Mouse (Mus musculus): ENCODE data around the gene Pnma1. TPM values are rescaled to one million over a fixed set of nuclear protein-coding genes. Genes with fewer than 3 reads are reported as not detected.

Gene Pnma1
- polyA plus RNA-seq, 1 experiment from 2014 or later = 1.2 TPM

DNA sequence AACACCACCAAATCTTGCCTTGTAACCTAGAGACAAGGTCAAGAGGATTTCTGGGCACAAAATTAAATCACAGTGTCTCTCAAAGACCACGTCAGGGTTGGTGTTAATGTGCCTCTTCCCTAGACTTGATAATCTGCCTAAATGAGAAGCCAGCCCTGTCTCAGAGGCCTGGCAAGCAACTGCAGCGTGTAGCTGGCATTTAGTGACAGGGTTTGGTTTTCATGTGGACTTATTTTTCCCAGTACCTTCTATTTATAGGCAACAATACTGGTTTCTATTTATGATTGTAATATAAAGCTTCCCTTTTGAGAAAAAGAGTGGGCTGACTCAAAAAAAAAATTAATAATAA is 7.2 kb upstream of the Pnma1 start:
- H3K27me3 ChIP-seq = no peaks in the 10 kb centered on the region
- no peak for ATAC-seq
- TF ChIP-seq CTCF (IDR thresholded peaks at IDR 0.05) = no peak
- no peak for DNase-seq (ENCODE audit: low read depth, low spot score)
- ChIA-PET CTCF (no interaction called here), POLR2A (interaction anchor here (0.7 kb wide), 1 partner anchor 570 kb away, joined by 5 read pairs; no protein-coding TSS in a partner anchor)
- in situ Hi-C loops (cut with MboI; ENCODE audit: low pct_unique_long_range_greater_than_20kb) = no loop called here

DNA sequence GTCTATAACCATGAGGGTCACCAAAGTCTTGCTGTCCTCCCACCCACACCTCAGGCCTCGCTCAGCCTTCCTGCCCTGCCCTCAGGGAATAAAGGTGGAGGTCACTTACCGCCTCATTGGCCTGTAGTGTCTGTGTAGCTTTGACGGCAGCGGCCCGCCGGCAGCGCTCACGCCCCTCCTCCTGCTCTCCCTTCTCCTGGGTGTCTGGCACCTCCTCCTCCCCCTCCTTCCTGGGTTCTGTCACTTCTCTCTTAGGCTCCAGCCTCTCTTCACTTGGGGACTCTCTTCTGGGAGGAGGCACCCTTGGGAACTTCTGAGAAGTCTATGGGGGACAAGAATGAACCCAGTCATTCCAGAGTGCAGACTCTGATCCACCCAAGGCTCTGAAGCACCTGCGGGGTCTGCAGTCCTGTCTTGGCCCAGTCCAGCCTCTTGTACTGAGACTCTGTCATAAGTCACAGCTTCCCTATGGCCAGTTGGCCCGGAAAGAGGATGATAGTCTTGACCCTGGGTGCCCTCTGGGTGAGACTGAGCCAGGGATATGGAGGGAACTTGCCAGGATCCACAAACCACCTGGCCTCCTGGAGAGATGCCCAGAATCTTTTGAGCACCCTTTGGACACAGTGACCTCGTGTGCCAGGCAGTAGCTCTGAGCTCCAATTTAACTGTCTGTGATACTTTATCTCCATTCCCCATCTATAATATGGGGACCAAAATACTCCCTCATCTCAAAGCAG is 6.7 kb upstream of the Pnma1 start:
- POLR2A ChIA-PET = interaction anchor here (0.7 kb wide), 1 partner anchor 571 kb away, joined by 5 read pairs; no protein-coding TSS in a partner anchor
- TF ChIP-seq CTCF (IDR thresholded peaks at IDR 0.05) = no peak
- ATAC-seq = no peak
- H3K27me3 ChIP-seq = no peaks in the 10 kb centered on the region
- DNase-seq (ENCODE audit: low read depth, low spot score) = no peak
- in situ Hi-C loops (cut with MboI; ENCODE audit: low pct_unique_long_range_greater_than_20kb) = no loop called here
- CTCF ChIA-PET = no interaction called here

DNA sequence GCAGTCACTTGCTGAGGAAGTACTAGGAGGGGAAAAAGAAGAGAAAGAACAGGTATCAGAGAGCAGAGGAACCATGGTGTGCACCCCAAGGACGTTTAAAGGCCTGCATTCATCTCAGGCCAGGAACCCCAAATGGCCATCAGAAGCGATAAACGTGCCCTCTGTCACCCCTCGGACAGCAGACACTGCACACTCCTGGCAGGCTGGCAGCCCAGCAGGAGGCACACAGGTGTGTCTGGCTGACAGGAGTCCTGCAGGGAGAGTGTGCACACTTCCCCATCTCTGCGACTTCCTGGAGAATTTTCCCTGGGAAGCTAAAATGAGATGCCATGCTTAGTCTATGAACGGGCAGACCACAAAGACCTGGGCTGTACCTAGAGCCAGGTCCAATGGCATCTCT is 5.1 kb upstream of the Pnma1 start:
- no peak for TF ChIP-seq CTCF (IDR thresholded peaks at IDR 0.05)
- CTCF ChIA-PET = no interaction called here
- DNase-seq (ENCODE audit: low read depth, low spot score) (no peak), ATAC-seq (no peak)
- no peaks in the 10 kb centered on the region for H3K27me3 ChIP-seq
- in situ Hi-C loops (cut with MboI; ENCODE audit: low pct_unique_long_range_greater_than_20kb) = no loop called here
- POLR2A ChIA-PET = no interaction called here

DNA sequence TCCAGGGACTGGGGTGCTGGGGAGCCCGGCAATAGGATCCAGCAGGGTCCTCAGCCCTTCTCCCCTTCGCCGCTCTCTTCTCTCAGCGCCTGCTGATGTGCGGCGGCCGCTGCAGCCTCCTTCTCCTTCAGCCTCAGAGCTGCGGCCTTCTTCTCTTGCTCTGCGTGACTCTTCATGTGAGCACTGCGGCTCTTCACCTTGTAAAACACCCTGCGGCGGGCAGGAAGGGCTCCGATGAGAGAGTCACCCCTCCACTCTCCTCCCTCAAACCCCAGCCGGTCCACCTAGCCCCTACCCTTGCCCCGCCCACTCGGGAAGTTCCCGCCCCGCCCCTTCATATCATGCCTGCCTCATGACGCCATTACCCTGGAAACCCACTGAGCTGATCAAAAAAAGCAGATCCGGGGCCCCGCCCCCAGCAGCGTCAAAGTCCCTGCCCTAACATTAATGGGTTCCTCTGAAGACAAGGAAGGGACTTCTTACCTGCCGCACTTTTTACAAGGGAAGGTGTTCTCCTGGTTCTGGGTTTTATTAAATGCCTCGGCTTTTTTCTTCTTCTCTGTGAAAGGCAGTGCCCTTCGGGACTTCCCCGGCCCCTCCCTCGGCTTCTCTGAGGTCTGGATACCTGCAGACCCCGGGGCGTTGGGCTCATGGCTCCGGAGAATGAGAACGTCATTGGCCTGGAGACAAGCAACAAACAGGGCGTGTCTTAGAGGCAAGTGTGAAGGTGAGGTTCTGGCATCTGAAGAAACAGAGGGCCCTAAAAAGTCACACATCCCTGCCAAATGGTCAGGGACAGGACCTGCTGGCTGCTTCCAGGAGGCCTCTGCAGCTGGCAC is 4.3 kb upstream of the Pnma1 start:
- no peak for TF ChIP-seq CTCF (IDR thresholded peaks at IDR 0.05)
- ATAC-seq (no peak), DNase-seq (ENCODE audit: low read depth, low spot score) (no peak)
- ChIA-PET CTCF (no interaction called here), POLR2A (no interaction called here)
- in situ Hi-C loops (cut with MboI; ENCODE audit: low pct_unique_long_range_greater_than_20kb) = no loop called here
- H3K27me3 ChIP-seq = no peaks in the 10 kb centered on the region

DNA sequence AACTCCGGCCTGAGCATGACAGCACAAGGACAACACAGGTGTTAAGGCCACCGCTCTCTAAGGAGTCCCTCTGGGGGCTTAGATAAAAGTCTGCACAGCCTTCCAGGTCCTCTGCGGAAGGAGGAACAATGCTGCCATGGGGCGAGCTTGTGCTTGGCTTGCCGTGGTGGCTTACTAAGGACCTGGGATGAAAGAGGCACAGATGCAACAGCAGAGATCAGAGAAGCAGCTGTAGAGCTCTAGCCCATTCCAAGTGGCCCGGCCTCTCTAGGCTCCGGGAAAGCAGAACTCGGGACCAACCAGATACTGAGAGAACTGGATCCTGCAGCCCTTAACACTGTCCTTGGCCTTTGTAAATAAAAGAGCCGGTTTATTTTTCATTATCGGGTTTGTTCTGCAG is 3.6 kb upstream of the Pnma1 start:
- ChIA-PET POLR2A (interaction anchor here (1.2 kb wide), 1 partner anchor 9 kb away, joined by 3 read pairs; no protein-coding TSS in a partner anchor), CTCF (no interaction called here)
- no peak for ATAC-seq
- in situ Hi-C loops (cut with MboI; ENCODE audit: low pct_unique_long_range_greater_than_20kb) = no loop called here
- no peaks in the 10 kb centered on the region for H3K27me3 ChIP-seq
- no peak for DNase-seq (ENCODE audit: low read depth, low spot score)
- no peak for TF ChIP-seq CTCF (IDR thresholded peaks at IDR 0.05)

DNA sequence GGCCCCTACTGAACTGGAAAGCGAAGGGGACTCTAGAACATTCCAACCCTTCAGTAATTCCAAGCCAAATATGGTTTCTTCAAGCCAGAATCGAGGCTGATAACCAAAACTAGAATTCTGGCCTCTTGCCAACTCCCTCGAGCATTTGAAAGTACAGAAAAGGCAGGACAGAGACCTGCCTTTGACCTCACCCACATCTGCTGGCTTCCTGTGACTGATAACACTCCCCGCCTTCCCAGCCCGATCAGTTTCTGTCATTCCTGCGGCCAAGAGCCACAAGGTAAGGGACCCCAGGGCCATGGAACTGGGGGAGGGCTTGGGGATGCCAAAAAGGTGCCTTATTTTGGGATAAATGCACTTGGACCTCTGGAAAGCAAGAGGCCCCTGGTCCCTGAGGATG is 2.7 kb upstream of the Pnma1 start:
- TF ChIP-seq CTCF (IDR thresholded peaks at IDR 0.05) = no peak
- DNase-seq (ENCODE audit: low read depth, low spot score) = no peak
- POLR2A ChIA-PET = interaction anchor here (1.2 kb wide), 1 partner anchor 9 kb away, joined by 3 read pairs; no protein-coding TSS in a partner anchor
- CTCF ChIA-PET = no interaction called here
- H3K27me3 ChIP-seq = no peaks in the 10 kb centered on the region
- in situ Hi-C loops (cut with MboI; ENCODE audit: low pct_unique_long_range_greater_than_20kb) = no loop called here
- no peak for ATAC-seq

DNA sequence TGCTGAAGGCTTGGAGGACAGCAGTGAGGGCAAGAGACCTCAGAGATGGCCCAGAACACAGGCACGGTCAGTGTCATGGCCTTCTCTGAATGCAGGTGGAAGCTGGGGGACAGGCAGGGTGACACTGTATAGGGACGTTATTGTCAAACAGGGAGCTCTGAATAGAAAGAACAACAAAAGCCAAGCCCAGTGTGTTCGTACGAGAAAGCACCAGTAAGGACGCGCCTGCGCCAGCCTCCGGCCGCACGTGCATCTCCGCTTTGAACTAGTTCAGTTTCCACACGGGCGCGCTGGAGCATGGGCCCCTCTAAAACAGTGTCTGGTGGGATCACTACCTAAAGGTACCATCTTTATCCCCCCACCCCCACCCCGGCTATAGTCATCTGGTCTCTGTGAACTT is 1.7 kb upstream of the Pnma1 start:
- ChIA-PET POLR2A (no interaction called here), CTCF (interaction anchor here (1.6 kb wide), 1 partner anchor 8 kb away, joined by 3 read pairs; no protein-coding TSS in a partner anchor)
- ATAC-seq (no peak), DNase-seq (ENCODE audit: low read depth, low spot score) (no peak)
- H3K27me3 ChIP-seq = no peaks in the 10 kb centered on the region
- no peak for TF ChIP-seq CTCF (IDR thresholded peaks at IDR 0.05)
- in situ Hi-C loops (cut with MboI; ENCODE audit: low pct_unique_long_range_greater_than_20kb) = no loop called here

DNA sequence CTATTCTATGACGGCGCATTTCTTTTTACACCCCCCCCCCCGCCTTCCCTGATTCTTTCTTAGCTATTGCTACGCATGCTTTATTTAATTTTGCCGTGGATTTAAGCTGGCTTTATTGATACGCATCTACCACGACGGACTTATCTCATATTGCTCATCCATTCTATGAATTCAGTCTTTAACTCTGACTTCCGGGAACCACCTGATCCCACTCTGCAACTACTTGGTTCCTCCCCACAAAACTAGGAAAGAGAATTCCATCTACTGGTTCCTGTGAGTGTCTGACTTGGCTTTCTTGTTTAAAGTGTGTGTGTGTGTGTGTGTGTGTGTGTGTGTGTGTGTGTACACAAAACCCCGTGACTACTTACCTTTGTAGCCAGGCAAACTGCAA is 328 bp upstream of the Pnma1 start:
- ATAC-seq (no peak), DNase-seq (ENCODE audit: low read depth, low spot score) (no peak)
- in situ Hi-C loops (cut with MboI; ENCODE audit: low pct_unique_long_range_greater_than_20kb) = no loop called here
- H3K27me3 ChIP-seq = no peaks in the 10 kb centered on the region
- POLR2A ChIA-PET = interaction anchor here (0.8 kb wide), 1 partner anchor 43 kb away, joined by 3 read pairs; no protein-coding TSS in a partner anchor
- CTCF ChIA-PET = interaction anchor here (0.9 kb wide), 1 partner anchor 9 kb away, joined by 3 read pairs; no protein-coding TSS in a partner anchor
- TF ChIP-seq CTCF (IDR thresholded peaks at IDR 0.05) = no peak

DNA sequence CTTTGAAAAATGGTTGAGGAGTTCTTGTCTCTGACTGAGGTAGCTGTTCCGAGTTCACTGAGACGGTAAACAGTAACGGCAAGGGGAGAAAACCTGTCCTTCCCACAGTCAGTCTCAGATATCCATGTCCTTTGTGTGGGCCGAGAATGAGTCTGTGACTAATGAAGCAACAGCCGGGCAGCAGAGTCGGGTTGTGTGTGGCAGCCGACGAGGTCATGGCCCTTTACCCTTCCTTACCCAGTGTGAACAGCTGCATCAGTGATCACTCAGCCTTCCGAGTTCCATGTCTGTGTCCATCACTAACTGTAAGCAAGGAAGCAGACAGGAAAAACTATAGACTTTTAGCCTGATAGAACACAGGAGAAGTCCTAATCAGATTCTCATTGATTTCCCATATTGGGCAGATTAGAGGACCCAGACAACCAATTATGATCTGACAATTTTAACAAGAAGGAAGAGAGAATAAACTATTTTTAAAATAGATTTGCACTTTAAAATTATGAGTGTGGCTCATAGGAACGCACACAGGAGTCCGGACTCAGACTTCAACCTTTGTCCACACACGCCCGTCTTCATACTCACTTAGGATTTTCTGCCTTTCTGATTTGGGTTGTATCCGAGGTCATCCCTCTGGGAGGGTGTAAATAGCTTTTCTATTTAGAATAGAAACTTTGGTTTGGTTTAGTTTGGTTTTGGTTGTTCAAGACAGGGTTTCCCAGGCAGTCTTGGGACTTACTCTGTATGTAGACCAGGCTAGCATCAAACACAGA is 5.8 kb downstream of the Pnma1 start:
- ATAC-seq = no peak
- CTCF ChIA-PET = interaction anchor here (1.0 kb wide), 1 partner anchor 7 kb away, joined by 3 read pairs; no protein-coding TSS in a partner anchor
- in situ Hi-C loops (cut with MboI; ENCODE audit: low pct_unique_long_range_greater_than_20kb) = no loop called here
- POLR2A ChIA-PET = no interaction called here
- DNase-seq (ENCODE audit: low read depth, low spot score) = no peak
- TF ChIP-seq CTCF (IDR thresholded peaks at IDR 0.05) = no peak
- no peaks in the 10 kb centered on the region for H3K27me3 ChIP-seq

DNA sequence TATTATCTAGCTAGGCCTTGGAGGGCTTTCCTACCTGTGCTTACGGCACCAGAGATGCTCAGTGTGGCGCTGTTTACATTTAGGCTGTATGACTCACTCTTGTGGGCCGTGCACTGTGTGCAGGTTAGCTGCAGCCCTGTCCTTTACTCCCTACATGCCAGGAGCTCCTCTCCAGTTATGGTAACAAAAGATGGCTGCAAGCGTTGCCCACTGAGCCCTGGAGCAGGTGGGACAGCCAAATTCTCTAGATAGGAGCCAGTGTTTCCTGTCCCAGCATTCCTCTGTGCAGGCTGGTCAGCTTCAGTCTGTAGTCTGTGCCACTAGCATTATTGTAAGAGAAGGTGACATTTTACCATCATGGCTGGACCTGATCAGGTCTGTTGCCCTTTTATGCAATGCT is 7.0 kb downstream of the Pnma1 start:
- TF ChIP-seq CTCF (IDR thresholded peaks at IDR 0.05) = no peak
- ATAC-seq (no peak), DNase-seq (ENCODE audit: low read depth, low spot score) (no peak)
- POLR2A ChIA-PET = no interaction called here
- no peaks in the 10 kb centered on the region for H3K27me3 ChIP-seq
- CTCF ChIA-PET = interaction anchor here (0.6 to 1.0 kb wide), 3 partner anchors 8 to 41 kb away, joined by 3 to 4 read pairs (median 3); partner anchors contain the start of gene Acot6
- in situ Hi-C loops (cut with MboI; ENCODE audit: low pct_unique_long_range_greater_than_20kb) = no loop called here
